Comparison of ENCODE assay signal across 8 mouse cellular contexts in the genomic region with DNA sequence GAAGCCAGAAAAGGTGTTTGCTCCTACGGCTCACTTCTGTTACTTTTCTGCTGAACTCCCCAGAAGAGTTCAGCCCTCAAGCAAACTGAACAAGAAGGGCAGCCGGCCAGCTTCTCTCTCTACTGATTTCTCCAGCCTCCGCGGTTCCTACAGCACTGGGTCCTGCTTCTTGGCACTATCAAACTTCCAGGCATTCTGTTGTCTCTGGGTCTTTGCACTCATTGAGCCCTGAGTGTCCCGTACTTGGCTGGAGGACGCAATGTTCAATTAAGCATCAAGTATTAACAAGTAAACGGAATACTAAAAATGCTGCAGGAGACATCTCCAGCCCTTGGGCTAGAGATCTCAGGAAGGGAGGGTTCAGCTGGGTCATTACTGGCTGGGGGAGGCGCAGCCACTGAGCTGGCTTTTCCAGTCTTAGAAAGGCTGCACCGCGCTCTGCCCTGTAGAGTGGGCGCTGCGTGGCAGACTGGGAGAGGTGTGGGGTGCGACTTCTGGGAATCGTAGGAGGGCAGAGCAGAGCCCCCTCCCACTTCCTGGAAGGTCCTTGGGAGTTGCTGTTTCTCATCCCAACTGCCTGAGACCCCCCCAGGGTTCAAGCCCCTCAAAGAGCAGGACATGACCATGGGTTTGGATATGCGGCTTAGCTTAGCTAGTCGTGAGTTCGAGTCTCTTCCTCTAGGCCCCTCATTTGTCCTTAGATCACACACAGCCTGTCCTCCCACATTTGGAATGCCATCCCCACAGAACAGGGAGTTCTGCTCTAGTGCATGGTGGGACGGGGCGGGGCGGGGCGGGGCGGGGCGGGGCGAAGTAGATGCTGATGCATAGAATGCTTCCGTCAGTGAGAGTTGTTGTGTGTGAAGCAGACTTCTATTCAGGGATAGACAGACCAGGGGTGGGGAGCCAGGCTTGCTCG. TPM values are rescaled to one million over a fixed set of nuclear protein-coding genes. Genes with fewer than 3 reads are reported as not detected.
DNase-seq lines count a peak whose midpoint lies in the region; ATAC-seq and TF ChIP-seq lines count a peak whose summit lies in the region.

No protein-coding gene starts in this region.

- no peak overlapping the region for H3K9ac ChIP-seq in hindbrain, embryonic 14.5 days
- no peak overlapping the region for H3K9ac ChIP-seq in intestine, embryonic 14.5 days (ENCODE audit: low read length)

- no peaks in the 10 kb centered on the region for H3K9me3 ChIP-seq in hindbrain, embryonic 10.5 days
- no peaks in the 10 kb centered on the region for H3K9me3 ChIP-seq in hindbrain, embryonic 14.5 days (ENCODE audit: control insufficient read depth, low read length)
- peaks cover 3% of the 10 kb centered on the region; the same call in 1 of the 2 replicates for H3K9me3 ChIP-seq in E14TG2a.4 (ENCODE audit: low read length)
- no peaks in the 10 kb centered on the region for H3K9me3 ChIP-seq in intestine, embryonic 14.5 days (ENCODE audit: control insufficient read depth, low read length)

- 34% methylated on average over 26 of the region's 26 CpGs for WGBS in hindbrain, embryonic 10.5 days
- 47% methylated on average over 26 of the region's 26 CpGs for whole genome bisulfite sequencing in hindbrain, embryonic 14.5 days
- WGBS in intestine, embryonic 14.5 days, result 43% methylated on average over 26 of the region's 26 CpGs

- H3K4me3 ChIP-seq in hindbrain, embryonic 10.5 days, result peak overlapping the region; percentile 22
- H3K4me3 ChIP-seq in hindbrain, embryonic 14.5 days (replicated peaks; ENCODE audit: low read length), result no peak overlapping the region
- peak overlapping the region; percentile 60 for H3K4me3 ChIP-seq in E14TG2a.4 (replicated peaks; ENCODE audit: low read length)
- H3K4me3 ChIP-seq in intestine, embryonic 14.5 days (ENCODE audit: low read depth, low read length), result no peak overlapping the region

- no peaks in the 10 kb centered on the region for H3K36me3 ChIP-seq in hindbrain, embryonic 10.5 days
- H3K36me3 ChIP-seq in hindbrain, embryonic 14.5 days (replicated peaks; ENCODE audit: control insufficient read depth, insufficient read depth), result no peaks in the 10 kb centered on the region
- H3K36me3 ChIP-seq in E14TG2a.4 (ENCODE audit: insufficient read depth, low read length), result no peaks in the 10 kb centered on the region
- no peaks in the 10 kb centered on the region for H3K36me3 ChIP-seq in intestine, embryonic 14.5 days (ENCODE audit: control insufficient read depth, insufficient read depth, low read length)

- peaks cover 11% of the 10 kb centered on the region; the same call in 1 of the 2 replicates for H3K4me1 ChIP-seq in hindbrain, embryonic 10.5 days (replicated peaks)
- H3K4me1 ChIP-seq in hindbrain, embryonic 14.5 days (replicated peaks; ENCODE audit: control insufficient read depth, insufficient read depth, low read length), result no peaks in the 10 kb centered on the region
- peaks cover 29% of the 10 kb centered on the region for H3K4me1 ChIP-seq in E14TG2a.4 (replicated peaks; ENCODE audit: low read depth, low read length)
- no peaks in the 10 kb centered on the region for H3K4me1 ChIP-seq in intestine, embryonic 14.5 days (replicated peaks; ENCODE audit: control insufficient read depth, insufficient read depth, low read length)

- H3K27me3 ChIP-seq in hindbrain, embryonic 10.5 days (ENCODE audit: insufficient read depth, poor library complexity, severe bottlenecking), result no peaks in the 10 kb centered on the region
- H3K27me3 ChIP-seq in hindbrain, embryonic 14.5 days (ENCODE audit: control insufficient read depth, insufficient read depth, low read length), result no peaks in the 10 kb centered on the region
- peaks cover 5% of the 10 kb centered on the region; the same call in 1 of the 2 replicates for H3K27me3 ChIP-seq in E14TG2a.4 (ENCODE audit: insufficient read depth, low read length)
- no peaks in the 10 kb centered on the region for H3K27me3 ChIP-seq in intestine, embryonic 14.5 days (replicated peaks; ENCODE audit: control insufficient read depth, insufficient read depth, low read length)

- 0 out of 2 replicates have a peak overlapping the region, but pooled peaks have one; percentile 40 for H3K27ac ChIP-seq in hindbrain, embryonic 10.5 days
- no peak overlapping the region for H3K27ac ChIP-seq in hindbrain, embryonic 14.5 days
- no peak overlapping the region for H3K27ac ChIP-seq in intestine, embryonic 14.5 days (ENCODE audit: low read depth)

- DNase-seq in hindbrain, embryonic 10.5 days (ENCODE audit: low spot score), result peak; percentile 23
- DNase-seq in hindbrain, embryonic 14.5 days (ENCODE audit: low spot score), result no peak
- DNase-seq in Muller cell, postnatal 12 days (ENCODE audit: inconsistent ontology term), result peak; percentile 73
- DNase-seq in intestine, embryonic 14.5 days (ENCODE audit: low spot score), result no peak
- no peak for DNase-seq in left cerebral cortex, postnatal 36 days (ENCODE audit: low spot score in 2 of 2)
- no peak for DNase-seq in right cerebral cortex, postnatal 10 days (ENCODE audit: low spot score in 2 of 2)
- DNase-seq in right cerebral cortex, postnatal 36 days (ENCODE audit: low spot score in 2 of 2), result no peak

- no peak overlapping the region for H3K4me2 ChIP-seq in hindbrain, embryonic 14.5 days (replicated peaks)
- peak overlapping the region; percentile 29; the same call in 1 of the 2 replicates for H3K4me2 ChIP-seq in intestine, embryonic 14.5 days (ENCODE audit: low read length)

- no peak for TF ChIP-seq CTCF in E14TG2a.4 (conservative IDR thresholded peaks at IDR 0.05; ENCODE audit: low read length)

- intact Hi-C loops in left cerebral cortex, postnatal 36 days (cut with DNase I), result no loop called here

- no peak for ATAC-seq in hindbrain, embryonic 14.5 days (ENCODE audit: low FRiP score)
- 0 out of 2 replicates have a peak, but pooled peaks have one; percentile 43 for ATAC-seq in intestine, embryonic 14.5 days (replicated peaks; ENCODE audit: low FRiP score, low TSS enrichment, low read depth)

RNA-seq across cellular contexts. Expression of gene Id2, which starts 13.4 kb away (rescaled TPM):
- 360 and 369 TPM in 2 replicates for polyA plus RNA-seq in hindbrain, embryonic 10.5 days (2016; fragmentation: Nextera tagmentation; extraction: Ambion mirVana)
- polyA plus RNA-seq in hindbrain, embryonic 14.5 days (2014; fragmentation: Nextera tagmentation; extraction: Ambion mirVana), result 314 and 316 TPM in 2 replicates
- 502 and 573 TPM in 2 replicates for polyA plus RNA-seq in intestine, embryonic 14.5 days (2014; fragmentation: Nextera tagmentation; extraction: Ambion mirVana)
- 100 to 1,000 TPM; 155 to 170 TPM for total RNA-seq in left cerebral cortex, postnatal 36 days (2021)

Comparison
In these comparisons a context has a peak if more than half of its experiments do, and no peak if none do; other contexts are left out.
1. DNase-seq: peak in hindbrain, embryonic 10.5 days (single experiment) and Muller cell, postnatal 12 days (single experiment); none in hindbrain, embryonic 14.5 days (single experiment), intestine, embryonic 14.5 days (single experiment), left cerebral cortex, postnatal 36 days (0 of 2), right cerebral cortex, postnatal 10 days (0 of 2) and right cerebral cortex, postnatal 36 days (0 of 2).
2. H3K4me3 ChIP-seq: peak in hindbrain, embryonic 10.5 days (single experiment) and E14TG2a.4 (single experiment); none in hindbrain, embryonic 14.5 days (single experiment) and intestine, embryonic 14.5 days (single experiment).